Mouse (Mus musculus): ENCODE results near the gene Ece2. TPM values are rescaled to one million over a fixed set of nuclear protein-coding genes. Genes with fewer than 3 reads are reported as not detected.

Ece2 gene
- total RNA-seq, 2 experiments from 2014 or later: 0.16 to 0.57 TPM

- no peak for DNase-seq
- intact Hi-C loops (cut with DNase I; ENCODE audit: low total_unique reads): no loop called here
Observed at GRCm38 (mm10) chr16:20675213-20675612, 45.6 kb downstream of the Ece2 start.

- no peak for DNase-seq
- intact Hi-C loops (cut with DNase I; ENCODE audit: low total_unique reads): no loop called here
Observed at GRCm38 (mm10) chr16:20676702-20677101, 47.1 kb downstream of the Ece2 start.

- DNase-seq: no peak
- intact Hi-C loops (cut with DNase I; ENCODE audit: low total_unique reads): no loop called here
Observed at GRCm38 (mm10) chr16:20677380-20677779, 47.8 kb downstream of the Ece2 start.

GRCm38 (mm10) chr16:20677974-20678675, 48.5 kb downstream of the Ece2 start:
- peak; percentile 90 for DNase-seq
- intact Hi-C loops (cut with DNase I; ENCODE audit: low total_unique reads): no loop called here

GRCm38 (mm10) chr16:20690774-20691173, 61.1 kb downstream of the Ece2 start:
- DNase-seq: no peak
- intact Hi-C loops (cut with DNase I; ENCODE audit: low total_unique reads): no loop called here

- intact Hi-C loops (cut with DNase I; ENCODE audit: low total_unique reads): no loop called here
- no peak for DNase-seq
Observed at GRCm38 (mm10) chr16:20691617-20692016, 62.0 kb downstream of the Ece2 start.

GRCm38 (mm10) chr16:20692241-20692965, 62.8 kb downstream of the Ece2 start:
- DNase-seq: no peak
- intact Hi-C loops (cut with DNase I; ENCODE audit: low total_unique reads): no loop called here

- intact Hi-C loops (cut with DNase I; ENCODE audit: low total_unique reads): no loop called here
- DNase-seq: peak; percentile 90
Observed at GRCm38 (mm10) chr16:20693111-20693701, 63.6 kb downstream of the Ece2 start, which contains the start of gene Fam131a. Gene Fam131a (plus strand): TSS chr16:20693241.

- intact Hi-C loops (cut with DNase I; ENCODE audit: low total_unique reads): no loop called here
- peak; percentile 67 for DNase-seq
Observed at GRCm38 (mm10) chr16:20694781-20695180, 65.2 kb downstream of the Ece2 start.

GRCm38 (mm10) chr16:20695622-20696323, 66.1 kb downstream of the Ece2 start:
- intact Hi-C loops (cut with DNase I; ENCODE audit: low total_unique reads): no loop called here
- peak; percentile 87 for DNase-seq

Small RNA genes within 50 kb of the gene (microRNA-seq; reads per million reads assigned to microRNA genes)
- 0.50 to 3.8 reads per million in 2 experiments for gene Mir1224

Other genes starting within 250 kb of the Ece2 start
- 10 to 100 TPM; 42.6 to 43.0 TPM for gene Abcc5, start 203.4 kb upstream of the Ece2 start, total RNA-seq (2021)
- gene Eif2b5, start 131.0 kb upstream of the Ece2 start, total RNA-seq (2021): 10 to 100 TPM; 43.0 to 44.9 TPM
- 10 to 100 TPM; 28.2 to 31.0 TPM for gene Dvl3, start 112.8 kb upstream of the Ece2 start, total RNA-seq (2021)
- 100 to 1,000 TPM; 127 to 134 TPM for gene Ap2m1, start 94.3 kb upstream of the Ece2 start, total RNA-seq (2021)
- 10 to 100 TPM; 47.1 to 53.6 TPM for gene Abcf3, start 81.3 kb upstream of the Ece2 start, total RNA-seq (2021)
- gene Vwa5b2, start 40.4 kb upstream of the Ece2 start, total RNA-seq (2021): under 1 TPM; 0.10 to 0.16 TPM
- gene Eef1akmt4, start 18.2 kb upstream of the Ece2 start, total RNA-seq (2021): 1 to 10 TPM; 5.5 to 5.9 TPM
- not detected for gene Gm49333, start 18.2 kb upstream of the Ece2 start, total RNA-seq (2021)
- 10 to 100 TPM; 12.0 to 15.2 TPM for gene Alg3, start 18.1 kb upstream of the Ece2 start, total RNA-seq (2021)
- 1 to 10 TPM; 1.3 to 1.6 TPM for gene Camk2n2, start 8.5 kb upstream of the Ece2 start, total RNA-seq (2021)
- 100 to 1,000 TPM; 158 to 159 TPM for gene Psmd2, start 21.8 kb downstream of the Ece2 start, total RNA-seq (2021)
- gene Eif4g1, start 38.5 kb downstream of the Ece2 start, total RNA-seq (2021): 100 to 1,000 TPM; 303 to 309 TPM
- gene Fam131a, start 63.4 kb downstream of the Ece2 start, total RNA-seq (2021): 10 to 100 TPM; 28.7 to 34.5 TPM
- 10 to 100 TPM; 10.9 to 14.1 TPM for gene Polr2h, start 87.8 kb downstream of the Ece2 start, total RNA-seq (2021)
- 1 to 10 TPM; 2.3 to 2.7 TPM for gene Clcn2, start 87.9 kb downstream of the Ece2 start, total RNA-seq (2021)
- 1 to 10 TPM; 3.7 to 4.6 TPM for gene Chrd, start 103.3 kb downstream of the Ece2 start, total RNA-seq (2021)
- 1 to 10 TPM in 1 of 2 experiments, under 1 TPM in 1; 0.90 to 1.7 TPM for gene Thpo, start 104.7 kb downstream of the Ece2 start, total RNA-seq (2021)

Data from gastrocnemius, postnatal 14 days (tissue).